Mouse (Mus musculus) limb, embryonic 10.5 days (tissue): Measurements from ENCODE around the gene Smco2. TPM values are rescaled to one million over a fixed set of nuclear protein-coding genes. Genes with fewer than 3 reads are reported as not detected.

Experiments
- DNase-seq: peaks from one replicate; pipeline ENCODE4 v3.0.0-alpha.2; 2017; ENCODE audit warnings: low spot score
- H3K27ac ChIP-seq: fragments of 300-500 bp; sonication (generic); 2 replicates; pipeline ENCODE4 v1.5.1; 2016; ENCODE audit warnings: mild to moderate bottlenecking
- H3K27me3 ChIP-seq: fragments of 300-500 bp; sonication (generic); 2 replicates; pipeline ENCODE4 v1.6.1; 2016; ENCODE audit warnings: low read depth, mild to moderate bottlenecking; ENCODE audit not compliant: poor library complexity, severe bottlenecking
- H3K36me3 ChIP-seq: fragments of 300-500 bp; sonication (generic); 2 replicates; pipeline ENCODE4 v1.6.1; 2016; ENCODE audit warnings: mild to moderate bottlenecking, moderate library complexity
- H3K4me1 ChIP-seq: fragments of 300-500 bp; sonication (generic); 2 replicates; pipeline ENCODE4 v1.6.1; 2016
- H3K4me3 ChIP-seq: fragments of 300-500 bp; sonication (generic); 2 replicates; pipeline ENCODE4 v1.5.1; 2016; ENCODE audit warnings: mild to moderate bottlenecking, moderate library complexity
- H3K9me3 ChIP-seq: fragments of 300-500 bp; sonication (generic); replicated peaks from 2 replicates; pipeline ENCODE4 v1.6.1; 2016; ENCODE audit warnings: mild to moderate bottlenecking
- WGBS: fragments of 180-500 bp; shearing (Covaris S2); methylation state at CpG from one replicate; pipeline ENCODE4 v1.1.7; 2016; 5-methylcytosine and 5-hydroxymethylcytosine counted together
- polyA plus RNA-seq: library from polyadenylated mRNA; unstranded; fragments of >200 nt; fragmentation: Nextera tagmentation; extraction: Ambion mirVana; gene quantifications from 2 replicates; pipeline ENCODE4 v1.2.1, GENCODE M21; 2016

The Smco2 gene
- polyA plus RNA-seq, 1 experiment from 2014 or later: not detected

GRCm38 (mm10) chr6:146908801-146909200 lies 58.9 kb downstream of the Smco2 start:
- Histone ChIP-seq H3K9me3 (no peaks in the 10 kb centered on the region), H3K27me3 (no peaks in the 10 kb centered on the region), H3K4me1 (peaks cover 28% of the 10 kb centered on the region), H3K36me3 (no peaks in the 10 kb centered on the region), H3K27ac (no peak overlapping the region), H3K4me3 (no peak overlapping the region)
- WGBS: 90% methylated on average over 2 of the region's 2 CpGs
- no peak for DNase-seq

- 86% methylated on average over 5 of the region's 5 CpGs for WGBS
- DNase-seq: no peak
- H3K9me3 ChIP-seq: no peaks in the 10 kb centered on the region
- H3K4me3 ChIP-seq: no peak overlapping the region
- H3K36me3 ChIP-seq: no peaks in the 10 kb centered on the region
- no peak overlapping the region for H3K27ac ChIP-seq
- H3K4me1 ChIP-seq: peaks cover 36% of the 10 kb centered on the region
- no peaks in the 10 kb centered on the region for H3K27me3 ChIP-seq
These were observed 60.0 kb downstream of the Smco2 start for GRCm38 (mm10) chr6:146909725-146910489.

DNA sequence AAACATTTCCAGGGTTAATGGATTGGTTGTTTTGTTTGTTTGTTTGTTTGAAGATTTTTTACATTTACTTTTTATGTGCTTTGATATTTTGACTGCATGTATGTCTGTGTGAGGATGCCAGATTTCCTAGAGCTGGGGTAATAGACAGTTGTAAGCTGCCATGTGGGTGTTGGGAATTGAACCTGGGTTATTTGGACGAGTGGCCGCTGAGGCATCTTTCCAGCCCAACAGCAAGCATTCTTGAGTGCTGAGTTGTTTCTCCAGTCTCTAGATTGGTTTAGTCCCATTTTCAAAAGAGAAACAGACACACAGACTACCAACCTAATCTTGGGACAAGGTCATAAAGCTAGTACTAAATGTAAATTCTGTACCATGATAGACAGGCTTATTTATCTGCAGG lies 60.9 kb downstream of the Smco2 start:
- H3K9me3 ChIP-seq: no peaks in the 10 kb centered on the region
- no peak overlapping the region for H3K4me3 ChIP-seq
- peaks cover 36% of the 10 kb centered on the region for H3K4me1 ChIP-seq
- H3K27me3 ChIP-seq: no peaks in the 10 kb centered on the region
- WGBS: 86% methylated on average over 2 of the region's 2 CpGs
- no peak for DNase-seq
- H3K36me3 ChIP-seq: no peaks in the 10 kb centered on the region
- H3K27ac ChIP-seq: no peak overlapping the region

- Histone ChIP-seq H3K27ac (peak overlapping the region; percentile 78), H3K9me3 (no peaks in the 10 kb centered on the region), H3K36me3 (no peaks in the 10 kb centered on the region), H3K27me3 (no peaks in the 10 kb centered on the region), H3K4me3 (no peak overlapping the region), H3K4me1 (peaks cover 33% of the 10 kb centered on the region)
- DNase-seq: no peak
- 23% methylated on average over 3 of the region's 3 CpGs for WGBS
These were observed 63.1 kb downstream of the Smco2 start for GRCm38 (mm10) chr6:146912835-146913488.

- Histone ChIP-seq H3K4me1 (peaks cover 33% of the 10 kb centered on the region), H3K36me3 (peaks cover 3% of the 10 kb centered on the region; the same call in 1 of the 2 replicates), H3K27me3 (no peaks in the 10 kb centered on the region), H3K4me3 (no peak overlapping the region), H3K27ac (peak overlapping the region; percentile 78), H3K9me3 (no peaks in the 10 kb centered on the region)
- 64% methylated on average over 4 of the region's 4 CpGs for WGBS
- no peak for DNase-seq
These were observed 63.7 kb downstream of the Smco2 start for GRCm38 (mm10) chr6:146913489-146914198.

DNA sequence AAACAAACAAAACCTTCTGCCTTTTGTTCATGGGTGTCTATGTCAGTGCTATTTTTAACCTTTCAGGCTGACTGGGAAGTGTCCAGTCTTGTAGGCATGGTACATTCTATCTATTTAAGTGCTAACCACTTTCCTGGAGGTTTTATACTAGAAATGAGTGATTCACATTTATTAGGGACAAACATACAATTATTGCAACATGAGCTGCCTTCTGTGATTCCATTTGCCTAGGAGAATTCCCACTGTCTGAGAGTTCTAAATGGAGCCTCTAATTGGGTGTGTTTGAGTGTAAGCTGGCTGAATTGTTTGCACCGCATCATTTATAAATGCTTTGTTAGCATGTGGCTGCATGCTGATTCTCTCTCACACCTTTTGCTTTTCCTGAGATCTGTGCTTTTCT lies 65.9 kb downstream of the Smco2 start:
- no peak overlapping the region for H3K4me3 ChIP-seq
- 92% methylated on average over 1 of the region's 1 CpGs for WGBS
- no peak for DNase-seq

GRCm38 (mm10) chr6:146917396-146917795 lies 67.5 kb downstream of the Smco2 start:
- no peak for DNase-seq
- H3K36me3 ChIP-seq: peaks cover 3% of the 10 kb centered on the region; the same call in 1 of the 2 replicates
- no peak overlapping the region for H3K27ac ChIP-seq
- no peaks in the 10 kb centered on the region for H3K9me3 ChIP-seq
- WGBS: 91% methylated on average over 3 of the region's 3 CpGs
- H3K27me3 ChIP-seq: no peaks in the 10 kb centered on the region
- H3K4me1 ChIP-seq: peaks cover 21% of the 10 kb centered on the region
- H3K4me3 ChIP-seq: no peak overlapping the region

More for the DNA sequence above, 65.9 kb downstream of the Smco2 start:
- Histone ChIP-seq H3K4me1 (peaks cover 33% of the 10 kb centered on the region), H3K27ac (no peak overlapping the region), H3K27me3 (no peaks in the 10 kb centered on the region), H3K36me3 (peaks cover 3% of the 10 kb centered on the region; the same call in 1 of the 2 replicates), H3K9me3 (no peaks in the 10 kb centered on the region)

DNA sequence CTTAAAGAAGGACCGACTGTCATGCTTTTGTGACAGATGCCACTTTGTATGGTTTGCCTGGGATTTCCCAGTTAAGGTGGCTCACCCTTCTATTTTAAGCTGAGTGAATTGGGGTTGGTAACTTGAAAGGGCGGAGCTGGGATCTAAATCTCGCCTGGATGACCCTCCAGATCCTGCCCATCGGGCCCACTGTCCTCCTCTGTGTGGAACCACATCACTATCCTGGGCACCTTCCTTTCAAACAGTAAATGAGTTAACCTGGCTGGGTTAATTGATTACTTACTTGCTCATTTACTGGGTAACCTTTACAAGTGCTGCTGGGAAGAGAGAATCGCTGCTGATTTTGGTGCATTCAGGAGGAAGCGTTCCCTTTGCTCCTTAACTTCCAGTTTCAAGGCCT lies 68.4 kb downstream of the Smco2 start:
- Histone ChIP-seq H3K27ac (no peak overlapping the region), H3K36me3 (peaks cover 3% of the 10 kb centered on the region; the same call in 1 of the 2 replicates), H3K9me3 (no peaks in the 10 kb centered on the region), H3K27me3 (no peaks in the 10 kb centered on the region), H3K4me3 (no peak overlapping the region), H3K4me1 (peaks cover 12% of the 10 kb centered on the region)
- DNase-seq: no peak
- 91% methylated on average over 6 of the region's 6 CpGs for WGBS

Other genes with a start within 250 kb of the Smco2 start
- 130 and 139 TPM in 2 replicates for gene Med21, start 207.6 kb upstream of the Smco2 start, polyA plus RNA-seq
- gene Tm7sf3, start 207.3 kb upstream of the Smco2 start, polyA plus RNA-seq: 23.5 and 25.8 TPM in 2 replicates
- 20.0 and 24.6 TPM in 2 replicates for gene Stk38l, start 125.1 kb upstream of the Smco2 start, polyA plus RNA-seq
- 1.8 and 4.6 TPM in 2 replicates for gene Arntl2, start 54.0 kb upstream of the Smco2 start, polyA plus RNA-seq
- 31.9 and 37.0 TPM in 2 replicates for gene Ppfibp1, start 38.4 kb downstream of the Smco2 start, polyA plus RNA-seq
- gene 1700034J05Rik, start 104.3 kb downstream of the Smco2 start, polyA plus RNA-seq: 0.14 and 0.23 TPM in 2 replicates
- gene Rep15, start 182.5 kb downstream of the Smco2 start, polyA plus RNA-seq: 0.90 and 0.93 TPM in 2 replicates
- gene Mrps35, start 192.7 kb downstream of the Smco2 start, polyA plus RNA-seq: 119 and 134 TPM in 2 replicates
- gene Mansc4, start 236.9 kb downstream of the Smco2 start, polyA plus RNA-seq: 1.0 and 2.2 TPM in 2 replicates
- gene Klhl42, start 241.3 kb downstream of the Smco2 start, polyA plus RNA-seq: 6.3 and 6.9 TPM in 2 replicates